ENCODE assay signal across 11 mouse cellular contexts in the genomic region with DNA sequence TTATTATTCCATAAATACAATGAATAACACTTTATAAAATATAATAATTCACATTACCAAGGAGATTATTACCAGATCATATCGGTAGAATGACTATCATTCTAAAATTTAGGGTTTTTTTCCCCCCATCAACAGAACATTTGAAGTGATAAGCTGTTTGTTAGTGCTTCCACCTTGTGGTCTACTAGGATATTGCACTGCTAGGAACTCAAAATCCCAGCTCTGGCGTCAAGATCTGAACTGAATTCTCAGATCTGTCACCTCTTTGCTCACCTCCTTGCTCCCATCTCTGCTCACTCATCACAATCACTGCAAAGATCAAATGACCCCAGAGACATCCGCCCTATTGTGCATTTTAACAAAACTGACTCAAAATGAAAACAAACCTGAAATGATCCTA. TPM values are rescaled to one million over a fixed set of nuclear protein-coding genes. Genes with fewer than 3 reads are reported as not detected.
DNase-seq lines count a peak whose midpoint lies in the region; ATAC-seq and TF ChIP-seq lines count a peak whose summit lies in the region.
"Had no signal": no experiment of that assay in that cellular context is flagged by ENCODE, and none has a peak within 500 bp of the region (broad histone marks: within the 10 kb centered on the region; RNA-seq: fewer than 3 reads in every experiment).

No protein-coding gene starts in this region.

- no peaks in the 10 kb centered on the region for H3K27me3 ChIP-seq in forebrain, postnatal 0 days (ENCODE audit: insufficient read depth, low read length)
- H3K27me3 ChIP-seq in forebrain, embryonic 10.5 days (ENCODE audit: poor library complexity, severe bottlenecking), result no peaks in the 10 kb centered on the region
- H3K27me3 ChIP-seq in midbrain, embryonic 11.5 days (ENCODE audit: control insufficient read depth, insufficient read depth, low read length), result no peaks in the 10 kb centered on the region
- no peaks in the 10 kb centered on the region for H3K27me3 ChIP-seq in midbrain, embryonic 13.5 days

- no peaks in the 10 kb centered on the region for H3K9me3 ChIP-seq in forebrain, postnatal 0 days (ENCODE audit: low read length)
- H3K9me3 ChIP-seq in forebrain, embryonic 10.5 days, result no peaks in the 10 kb centered on the region
- no peaks in the 10 kb centered on the region for H3K9me3 ChIP-seq in midbrain, embryonic 11.5 days (ENCODE audit: control insufficient read depth, low read length)
- no peaks in the 10 kb centered on the region for H3K9me3 ChIP-seq in midbrain, embryonic 13.5 days
- H3K9me3 ChIP-seq: heart, embryonic 10.5 days had no signal

- peaks cover 13% of the 10 kb centered on the region for H3K36me3 ChIP-seq in forebrain, postnatal 0 days (ENCODE audit: insufficient read depth)
- H3K36me3 ChIP-seq in forebrain, embryonic 10.5 days (replicated peaks), result peaks cover 75% of the 10 kb centered on the region
- 0 out of 2 replicates have a peak, but pooled peaks cover 4% of the 10 kb centered on the region for H3K36me3 ChIP-seq in midbrain, embryonic 11.5 days (ENCODE audit: control insufficient read depth, insufficient read depth, low read length)
- peaks cover 31% of the 10 kb centered on the region for H3K36me3 ChIP-seq in midbrain, embryonic 13.5 days

- DNase-seq in forebrain, postnatal 0 days, result peak; percentile 75
- DNase-seq in forebrain, embryonic 10.5 days (ENCODE audit: extremely low spot score, low spot score), result no peak
- peak; percentile 94 for DNase-seq in midbrain, embryonic 11.5 days (ENCODE audit: low spot score, missing footprints)
- DNase-seq in embryo, embryonic 11 days, result peak; percentile 63
- DNase-seq in retina, adult 2 months (ENCODE audit: low read depth, low spot score), result peak; percentile 25
- DNase-seq in thymus, postnatal 14 days, result no peak
- no peak for DNase-seq in cerebellum, adult 9-10 months

- peak; percentile 77 for TF ChIP-seq CTCF in forebrain, postnatal 0 days (IDR thresholded peaks at IDR 0.05; ENCODE audit: low read depth)

- no peak overlapping the region for H3K4me3 ChIP-seq in forebrain, postnatal 0 days (ENCODE audit: low read depth, low read length)
- H3K4me3 ChIP-seq in forebrain, embryonic 10.5 days, result no peak overlapping the region
- H3K4me3 ChIP-seq in midbrain, embryonic 11.5 days (ENCODE audit: low read depth, low read length), result no peak overlapping the region
- H3K4me3 ChIP-seq in midbrain, embryonic 13.5 days (replicated peaks), result no peak overlapping the region
- H3K4me3 ChIP-seq: heart, embryonic 10.5 days had no signal

- H3K27ac ChIP-seq in forebrain, postnatal 0 days (ENCODE audit: low read depth, low read length), result no peak overlapping the region
- no peak overlapping the region for H3K27ac ChIP-seq in forebrain, embryonic 10.5 days
- no peak overlapping the region for H3K27ac ChIP-seq in midbrain, embryonic 11.5 days (ENCODE audit: low read depth, low read length)
- H3K27ac ChIP-seq in midbrain, embryonic 13.5 days, result no peak overlapping the region
- H3K27ac ChIP-seq: heart, embryonic 10.5 days had no signal

- H3K4me1 ChIP-seq in forebrain, postnatal 0 days (ENCODE audit: insufficient read depth), result no peaks in the 10 kb centered on the region
- no peaks in the 10 kb centered on the region for H3K4me1 ChIP-seq in forebrain, embryonic 10.5 days
- no peaks in the 10 kb centered on the region for H3K4me1 ChIP-seq in midbrain, embryonic 11.5 days (ENCODE audit: control insufficient read depth, insufficient read depth, low read length)
- no peaks in the 10 kb centered on the region for H3K4me1 ChIP-seq in midbrain, embryonic 13.5 days (replicated peaks)
- H3K4me1 ChIP-seq: heart, embryonic 10.5 days had no signal

- 27% methylated on average over 3 of the region's 3 CpGs for WGBS in forebrain, postnatal 0 days
- WGBS in forebrain, embryonic 10.5 days, result 30% methylated on average over 3 of the region's 3 CpGs
- 17% methylated on average over 3 of the region's 3 CpGs for WGBS in midbrain, embryonic 11.5 days
- WGBS in midbrain, embryonic 13.5 days, result 22% methylated on average over 3 of the region's 3 CpGs

- no peak overlapping the region for H3K4me2 ChIP-seq in forebrain, postnatal 0 days (ENCODE audit: low read depth)
- H3K4me2 ChIP-seq in midbrain, embryonic 11.5 days, result no peak overlapping the region
- H3K4me2 ChIP-seq in midbrain, embryonic 13.5 days (replicated peaks), result no peak overlapping the region

- ATAC-seq in forebrain, postnatal 0 days, result no peak
- no peak for ATAC-seq in midbrain, embryonic 11.5 days (ENCODE audit: low FRiP score)
- no peak for ATAC-seq in midbrain, embryonic 13.5 days

- no peak overlapping the region for H3K9ac ChIP-seq in forebrain, postnatal 0 days
- no peak overlapping the region for H3K9ac ChIP-seq in midbrain, embryonic 11.5 days (ENCODE audit: low read length)
- H3K9ac ChIP-seq in midbrain, embryonic 13.5 days (replicated peaks), result no peak overlapping the region

RNA-seq across cellular contexts. Expression of gene Samhd1, which starts 18.1 kb away (rescaled TPM):
- total RNA-seq in forebrain, postnatal 0 days (2014; rRNA removed), result 11.3 and 18.5 TPM in 2 replicates
- 6.6 and 8.0 TPM in 2 replicates for polyA plus RNA-seq in forebrain, postnatal 0 days (2015; fragmentation: Nextera tagmentation; extraction: Ambion mirVana)
- polyA plus RNA-seq in forebrain, embryonic 10.5 days (2016; fragmentation: Nextera tagmentation; extraction: Ambion mirVana), result 29.4 and 30.4 TPM in 2 replicates
- 21.0 and 21.7 TPM in 2 replicates for polyA plus RNA-seq in midbrain, embryonic 11.5 days (2014; fragmentation: Nextera tagmentation; extraction: Ambion mirVana)
- 10.9 and 12.1 TPM in 2 replicates for polyA plus RNA-seq in midbrain, embryonic 13.5 days (2015; fragmentation: Nextera tagmentation; extraction: Ambion mirVana)

RNA-seq across cellular contexts. Expression of gene Tldc2, which starts 30.1 kb away (rescaled TPM):
- total RNA-seq in forebrain, postnatal 0 days (2014; rRNA removed), result not detected in 2 replicates
- polyA plus RNA-seq in forebrain, postnatal 0 days (2015; fragmentation: Nextera tagmentation; extraction: Ambion mirVana), result not detected in 2 replicates
- polyA plus RNA-seq in forebrain, embryonic 10.5 days (2016; fragmentation: Nextera tagmentation; extraction: Ambion mirVana), result not detected in 2 replicates
- polyA plus RNA-seq in midbrain, embryonic 11.5 days (2014; fragmentation: Nextera tagmentation; extraction: Ambion mirVana), result not detected in 2 replicates
- not detected in 2 replicates for polyA plus RNA-seq in midbrain, embryonic 13.5 days (2015; fragmentation: Nextera tagmentation; extraction: Ambion mirVana)
- total RNA-seq: left cerebral cortex, postnatal 14 days had no signal
- polyA plus RNA-seq: heart, embryonic 10.5 days; stomach, embryonic 14.5 days had no signal

RNA-seq across cellular contexts. Expression of gene Soga1, which starts 37.9 kb away (rescaled TPM):
- 80.5 and 93.7 TPM in 2 replicates for total RNA-seq in forebrain, postnatal 0 days (2014; rRNA removed)
- 3.1 and 3.9 TPM in 2 replicates for polyA plus RNA-seq in forebrain, postnatal 0 days (2015; fragmentation: Nextera tagmentation; extraction: Ambion mirVana)
- polyA plus RNA-seq in forebrain, embryonic 10.5 days (2016; fragmentation: Nextera tagmentation; extraction: Ambion mirVana), result 3.5 and 4.0 TPM in 2 replicates
- polyA plus RNA-seq in midbrain, embryonic 11.5 days (2014; fragmentation: Nextera tagmentation; extraction: Ambion mirVana), result 5.2 and 6.0 TPM in 2 replicates
- 6.2 and 6.4 TPM in 2 replicates for polyA plus RNA-seq in midbrain, embryonic 13.5 days (2015; fragmentation: Nextera tagmentation; extraction: Ambion mirVana)

Comparison
In these comparisons a context has a peak if more than half of its experiments do, and no peak if none do; other contexts are left out.
1. DNase-seq: peak in forebrain, postnatal 0 days (single experiment), midbrain, embryonic 11.5 days (single experiment), embryo, embryonic 11 days (single experiment) and retina, adult 2 months (single experiment); none in forebrain, embryonic 10.5 days (single experiment), thymus, postnatal 14 days (single experiment) and cerebellum, adult 9-10 months (single experiment).